Mouse (Mus musculus) ES-CJ7 (cell line): ENCODE data around the gene Gpr142.

Experiments
- DNase-seq: peaks from one replicate; pipeline ENCODE4 v3.0.0; 2011; ENCODE audit warnings: low read depth, low spot score

The Gpr142 gene

DNA sequence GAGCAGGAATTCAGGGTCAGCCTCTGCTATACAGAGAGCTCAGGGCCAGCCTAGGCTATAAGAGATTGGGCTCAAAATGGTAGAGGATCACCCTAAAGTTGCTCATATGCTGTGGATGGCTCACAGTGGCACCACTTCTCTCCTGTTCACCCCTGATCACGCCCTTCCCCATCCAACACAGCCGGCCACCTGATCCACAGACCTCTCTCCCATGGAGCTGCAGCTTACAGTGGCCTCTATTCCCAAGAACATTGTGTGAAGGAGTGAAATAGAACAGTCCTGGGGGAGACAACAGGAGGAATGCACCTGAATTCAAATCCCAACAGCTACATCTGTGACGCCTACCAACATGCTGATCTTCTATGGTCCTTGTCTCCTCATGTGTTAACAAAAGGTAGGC lies at the start of gene Gpr142:
Gene Gpr142, plus strand, starts transcription at position 301 of the 400 bp plus-strand sequence.
- DNase-seq, result no peak

DNA sequence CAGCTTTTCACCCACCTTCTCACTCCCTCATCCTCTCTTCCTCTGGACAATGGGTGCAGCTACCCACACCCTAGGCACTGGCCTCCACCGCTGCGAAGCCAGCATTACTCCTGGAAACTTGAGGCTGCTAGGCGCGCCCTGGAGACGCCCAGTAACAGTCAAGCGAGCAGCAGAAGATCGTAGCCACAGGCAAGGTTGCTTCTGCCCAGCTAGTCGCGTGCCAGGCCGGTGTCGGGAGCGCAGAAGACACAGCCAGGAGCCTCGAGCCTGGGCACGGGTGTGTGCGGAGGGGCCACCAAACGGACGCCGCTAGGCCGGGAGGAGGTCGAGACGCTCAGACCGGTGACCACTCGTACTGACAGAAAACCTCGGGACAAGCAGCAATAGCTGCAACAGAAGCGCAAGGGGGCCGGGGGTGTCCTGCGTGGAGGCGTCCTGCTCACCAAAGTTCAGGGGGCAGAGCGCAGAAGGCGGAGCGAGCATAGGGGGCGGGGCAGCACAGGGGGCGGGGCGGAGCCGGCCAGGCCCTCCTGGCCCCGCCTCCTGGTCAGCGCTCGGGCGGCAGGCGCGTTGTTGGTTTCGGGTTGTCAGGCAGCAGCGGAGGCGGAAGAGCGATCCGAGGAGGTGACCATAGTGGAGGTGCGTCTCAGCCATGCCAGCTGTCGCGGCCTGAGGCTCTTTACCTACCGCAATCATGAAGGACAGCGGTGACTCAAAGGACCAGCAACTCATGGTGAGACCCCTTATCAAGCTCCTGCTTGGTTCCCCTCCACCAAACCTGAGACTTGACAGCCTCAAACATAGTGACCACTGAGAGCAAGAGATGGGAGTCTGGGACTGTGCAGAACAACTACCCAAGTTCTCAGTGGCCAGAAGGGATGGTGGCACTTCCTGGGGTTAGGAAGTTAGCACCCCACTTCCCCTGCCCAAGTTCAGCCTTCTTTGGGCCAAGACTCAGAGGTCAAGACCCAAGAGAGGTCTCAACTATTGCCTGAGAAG lies 33.6 kb upstream of the Gpr142 start, which contains the start of gene Kif19a:
Gene Kif19a, plus strand, starts transcription at position 569 of the 999 bp plus-strand sequence.
- DNase-seq, result peak; percentile 29

DNA sequence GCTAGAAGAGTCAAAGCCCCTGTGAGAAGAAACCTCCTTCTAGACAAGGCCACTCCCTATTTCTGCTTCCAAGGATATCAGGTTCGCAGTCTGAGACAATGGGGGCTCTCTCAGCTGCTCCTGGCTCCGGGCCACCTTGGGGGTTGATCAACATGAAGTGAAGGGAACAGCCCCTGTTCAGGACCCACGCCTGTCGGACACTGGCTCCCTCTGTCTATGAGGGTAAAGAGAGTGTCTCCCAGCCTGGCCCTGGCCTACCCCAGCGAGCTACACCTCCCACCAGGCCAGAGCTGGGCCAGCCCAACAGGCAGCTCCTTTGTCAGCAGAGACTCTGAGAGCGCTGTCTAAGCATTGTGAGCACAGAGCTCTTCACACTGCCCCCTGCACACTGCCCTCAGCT lies 28.8 kb upstream of the Gpr142 start:
- DNase-seq, result no peak

DNA sequence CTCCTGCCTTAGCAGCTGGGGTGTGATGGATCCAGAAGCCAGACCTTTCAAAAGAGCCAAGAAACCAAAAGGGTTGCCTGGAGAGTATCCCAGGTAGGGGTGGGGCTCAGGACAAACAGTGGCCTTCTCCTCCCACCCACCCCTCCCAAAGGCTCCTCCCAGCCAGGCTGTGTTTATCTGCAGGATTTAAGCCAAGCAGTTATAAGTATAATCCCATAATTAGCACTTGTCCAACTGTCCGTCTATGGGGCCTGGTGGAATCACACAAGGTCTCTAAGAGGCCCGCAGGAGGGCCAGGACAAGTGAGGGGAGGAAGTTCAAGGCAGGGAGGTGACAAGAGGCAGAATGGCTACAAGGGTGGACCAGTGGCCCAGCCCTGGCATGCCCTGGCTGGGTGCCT lies 26.8 kb upstream of the Gpr142 start:
- no peak for DNase-seq

DNA sequence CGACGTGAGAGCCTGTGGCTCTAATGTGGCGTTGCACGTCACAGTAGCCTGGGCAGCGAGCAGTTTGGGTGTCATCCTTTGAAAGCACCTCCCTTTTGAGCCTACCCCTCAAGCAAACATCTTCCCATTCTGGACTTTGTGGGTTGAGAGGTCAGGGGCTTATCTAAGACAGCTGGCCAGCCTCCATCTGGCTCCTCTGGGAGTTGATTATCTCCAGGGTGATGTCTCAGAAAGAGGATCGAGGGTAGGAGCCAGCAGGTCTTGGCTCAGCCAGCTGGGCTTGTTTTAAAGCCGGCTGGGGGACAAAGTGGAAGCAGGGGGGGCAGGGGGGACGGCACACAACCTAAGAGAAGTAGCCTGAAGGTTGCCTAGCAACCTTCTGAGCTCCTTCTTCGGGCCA lies 18.6 kb upstream of the Gpr142 start:
- no peak for DNase-seq

DNA sequence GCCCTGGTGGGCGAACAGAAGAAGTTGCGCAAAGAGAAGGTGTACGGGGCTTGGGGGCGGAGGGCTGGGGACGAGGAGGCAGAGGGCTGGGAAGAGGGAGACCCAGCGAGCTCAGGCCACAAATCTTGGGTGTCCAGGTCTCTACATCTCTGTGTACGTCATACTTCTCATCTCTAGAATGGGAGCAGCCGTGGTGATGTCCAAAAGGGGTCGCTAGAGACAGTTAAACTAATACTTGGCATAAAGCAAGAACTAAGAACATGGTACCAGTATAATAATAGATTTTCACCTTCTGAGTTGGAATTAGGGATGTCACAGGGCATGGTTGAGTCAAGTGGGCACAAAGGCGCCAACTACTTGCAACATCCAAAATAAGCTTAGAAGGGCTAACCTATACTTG lies 12.8 kb upstream of the Gpr142 start:
- peak; percentile 63 for DNase-seq

DNA sequence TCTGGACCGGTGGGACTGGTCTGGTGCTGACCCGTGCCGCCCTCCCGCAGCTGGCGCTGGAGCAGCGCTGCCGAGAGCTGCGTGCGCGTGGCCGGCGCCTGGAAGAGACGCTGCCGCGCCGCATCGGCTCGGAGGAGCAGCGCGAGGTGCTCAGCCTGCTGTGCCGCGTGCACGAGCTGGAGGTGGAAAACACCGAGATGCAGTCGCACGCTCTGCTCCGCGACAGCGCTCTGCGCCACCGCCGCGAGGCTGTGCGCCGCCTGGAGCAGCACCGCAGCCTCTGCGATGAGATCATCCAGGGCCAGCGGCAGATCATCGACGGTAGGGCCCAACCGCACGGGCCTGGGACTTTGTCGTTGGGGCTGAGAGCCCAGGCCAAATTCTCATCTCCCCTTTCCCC lies 12.4 kb upstream of the Gpr142 start:
- peak; percentile 53 for DNase-seq

DNA sequence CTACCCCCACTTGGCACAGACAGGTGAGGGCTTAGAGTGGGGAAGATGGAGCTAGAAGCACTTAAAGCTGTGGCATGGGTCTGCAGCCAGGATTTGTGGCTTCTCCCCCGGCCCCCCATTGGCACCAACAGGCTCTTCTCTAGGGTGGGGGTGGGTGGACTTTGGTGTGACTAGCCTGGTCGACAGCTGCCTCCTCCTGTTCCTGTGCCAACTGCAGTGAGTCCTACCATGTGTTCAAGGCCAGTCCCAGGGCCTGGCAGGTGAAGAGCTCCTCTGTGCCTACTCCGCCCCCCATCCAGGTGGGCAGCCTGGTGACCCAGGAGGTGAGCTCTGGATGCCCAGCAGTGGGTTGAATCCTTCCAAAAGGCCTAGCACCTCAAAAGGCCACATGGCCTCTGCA lies 11.1 kb upstream of the Gpr142 start:
- DNase-seq, result no peak

DNA sequence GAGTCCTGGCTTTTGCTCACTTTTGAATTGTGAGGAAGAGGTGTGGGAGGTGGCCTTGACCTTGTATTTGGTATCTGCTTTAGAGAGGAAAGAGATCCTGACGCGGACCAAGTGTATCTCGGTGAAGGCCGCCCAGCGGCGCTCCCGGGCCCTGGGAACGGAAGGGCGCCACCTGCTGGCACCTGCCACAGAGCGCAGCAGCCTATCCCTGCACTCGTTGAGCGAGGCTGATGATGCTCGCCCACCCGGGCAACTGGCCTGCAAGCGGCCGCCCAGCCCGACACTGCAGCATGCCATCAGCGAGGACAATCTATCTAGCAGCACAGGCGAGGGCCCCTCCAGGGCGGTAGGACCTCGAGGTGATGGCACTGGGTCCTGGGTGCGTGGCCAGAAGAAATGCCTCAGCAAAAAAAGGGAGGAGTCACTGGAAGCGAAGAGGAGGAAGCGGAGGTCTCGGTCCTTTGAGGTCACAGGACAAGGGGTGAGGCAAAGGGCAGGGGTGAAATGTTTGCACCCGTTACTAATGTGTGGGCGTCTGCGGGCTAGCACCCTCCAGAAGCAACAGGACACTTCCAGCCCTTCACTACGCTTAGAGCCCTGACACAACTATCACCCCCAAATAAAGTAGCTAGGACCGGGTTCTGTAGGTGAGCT lies 9.5 kb upstream of the Gpr142 start:
- DNase-seq, result peak; percentile 73

DNA sequence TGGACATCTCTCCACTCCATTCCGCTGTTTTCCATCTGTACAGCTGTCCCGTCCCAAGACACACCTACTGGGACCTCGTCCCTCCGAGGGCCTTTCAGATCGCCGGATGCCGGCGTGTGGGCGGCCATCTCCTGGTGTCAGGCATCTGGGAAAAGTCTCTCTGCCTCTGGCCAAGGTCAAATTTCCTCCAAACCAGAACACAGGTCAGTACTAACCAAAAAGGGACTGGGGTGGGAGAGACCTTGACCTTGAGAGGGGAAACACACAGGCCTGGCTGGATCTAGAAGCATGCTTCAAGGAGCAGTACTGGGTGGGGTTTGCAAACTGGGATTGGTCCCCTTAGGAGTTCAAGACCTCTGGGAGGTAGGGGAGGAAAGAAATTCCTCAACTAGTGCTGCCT lies 9.0 kb upstream of the Gpr142 start:
- peak; percentile 80 for DNase-seq

DNA sequence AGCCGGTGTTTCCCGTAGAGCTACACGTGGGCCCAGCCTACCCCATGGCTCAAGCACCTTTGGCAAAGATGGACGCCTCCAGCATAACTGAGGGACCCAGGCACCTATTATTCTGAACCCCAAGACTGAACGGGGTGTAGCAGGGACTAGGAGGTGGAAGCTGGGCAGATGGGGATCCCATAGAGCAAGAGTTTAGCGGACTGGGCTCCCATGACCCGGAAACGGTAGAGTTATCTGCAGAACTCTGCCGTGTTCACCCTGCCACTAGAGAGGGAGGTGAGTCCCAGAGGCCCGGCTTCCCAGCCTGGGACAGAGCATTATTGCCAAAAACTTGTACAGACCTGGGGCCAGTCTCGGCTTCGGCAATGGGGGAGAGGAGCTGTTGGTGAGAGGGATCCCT lies 8.6 kb upstream of the Gpr142 start:
- no peak for DNase-seq

DNA sequence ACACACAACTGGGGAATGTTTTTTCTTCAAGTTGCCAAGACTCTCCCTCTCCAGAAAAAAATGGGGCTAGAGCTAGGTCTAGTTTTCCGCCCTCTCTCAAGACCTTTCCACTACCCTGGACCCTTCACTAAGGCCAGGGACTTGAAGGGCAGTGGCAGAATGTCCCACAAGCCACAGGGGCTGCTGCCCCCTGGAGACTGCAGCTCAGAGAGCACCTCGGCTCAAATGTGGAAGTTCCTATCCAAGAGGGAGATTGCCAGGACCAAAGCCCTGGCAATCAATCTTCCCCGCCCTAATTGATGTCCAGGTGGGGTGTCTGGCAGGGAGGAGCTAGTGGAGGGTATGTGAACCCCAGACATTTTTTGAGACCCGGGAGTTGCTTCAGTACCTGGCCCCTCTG lies 7.9 kb upstream of the Gpr142 start:
- DNase-seq, result peak; percentile 34

DNA sequence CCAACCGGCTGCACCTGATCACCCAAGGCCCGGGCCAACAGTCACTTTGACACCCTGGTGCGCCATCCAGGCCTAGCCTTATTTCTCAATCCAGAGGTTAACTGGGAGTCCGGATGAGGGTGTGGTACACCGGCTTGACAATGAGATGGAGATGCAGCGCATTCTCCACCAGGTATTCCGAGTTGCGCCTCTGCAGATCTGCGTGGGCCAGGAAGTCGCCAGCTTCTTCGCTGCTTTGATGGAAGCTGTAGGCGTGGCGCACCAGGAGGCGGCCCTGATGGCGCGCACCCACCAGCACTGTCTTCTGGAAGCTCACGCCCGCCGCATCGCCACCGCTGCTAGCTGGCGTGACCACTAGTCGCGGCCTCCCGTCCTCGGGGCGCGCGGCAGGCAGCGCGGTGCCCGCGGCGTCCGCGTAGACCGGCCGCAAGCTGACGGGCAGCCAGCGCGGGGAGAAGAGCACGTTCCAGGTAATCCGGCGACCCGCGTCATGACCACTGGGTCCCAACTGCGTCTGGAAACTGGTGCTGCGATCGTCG lies 7.3 kb upstream of the Gpr142 start:
- DNase-seq, result peak; percentile 74

DNA sequence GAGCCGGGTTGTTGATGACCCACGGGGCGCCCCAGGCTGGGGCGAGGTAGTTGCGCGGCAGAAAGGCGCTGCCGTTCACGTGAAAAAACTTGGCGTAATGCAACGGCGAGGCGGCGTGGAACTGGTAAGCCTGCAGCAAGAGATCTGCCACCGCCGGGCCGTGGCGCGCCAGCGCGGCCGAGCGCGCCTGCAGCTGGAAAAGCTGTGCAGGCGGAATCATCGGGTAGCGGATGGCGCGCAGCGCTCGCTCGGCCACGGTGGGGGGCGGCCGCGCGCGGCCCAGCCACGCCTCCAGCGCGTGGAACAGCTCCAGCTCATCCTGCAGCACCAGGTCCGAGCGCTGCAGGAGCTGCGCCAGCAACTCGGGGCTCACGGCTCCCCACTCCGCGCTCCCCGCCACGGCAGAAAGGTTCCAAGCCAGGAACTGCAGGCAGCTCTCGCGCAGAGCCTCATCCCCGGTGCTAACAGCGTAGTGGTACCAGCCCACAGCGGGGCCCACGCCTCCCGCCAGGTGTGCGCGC lies 6.8 kb upstream of the Gpr142 start:
- DNase-seq, result peak; percentile 40

DNA sequence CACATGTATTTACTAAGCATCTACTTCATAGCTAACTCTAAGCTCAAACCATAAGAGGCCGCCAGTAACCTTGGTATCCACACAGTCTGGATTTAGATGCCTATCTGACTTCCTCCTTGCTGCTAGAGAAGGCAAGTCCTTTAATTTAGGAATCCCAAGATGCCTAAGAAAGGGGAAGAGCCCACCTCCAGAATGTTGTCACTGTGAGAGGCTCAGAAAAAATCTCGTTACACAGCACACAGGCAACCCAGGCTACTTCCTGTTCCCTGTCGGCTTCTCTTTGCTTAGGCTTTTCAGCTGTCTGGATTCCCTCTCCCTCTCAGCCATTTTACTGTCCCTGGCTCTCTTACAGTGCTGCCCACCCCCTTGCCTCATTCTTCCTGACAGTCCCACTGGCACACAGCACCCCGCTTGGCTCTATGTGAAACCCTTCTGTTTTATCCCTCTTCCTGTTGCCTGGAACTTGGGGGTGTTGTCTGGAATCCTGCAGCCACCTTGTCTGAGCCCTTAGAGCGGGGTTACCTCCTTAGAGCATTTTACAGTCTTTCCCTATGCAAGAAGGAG lies 5.7 kb upstream of the Gpr142 start:
- DNase-seq, result no peak

DNA sequence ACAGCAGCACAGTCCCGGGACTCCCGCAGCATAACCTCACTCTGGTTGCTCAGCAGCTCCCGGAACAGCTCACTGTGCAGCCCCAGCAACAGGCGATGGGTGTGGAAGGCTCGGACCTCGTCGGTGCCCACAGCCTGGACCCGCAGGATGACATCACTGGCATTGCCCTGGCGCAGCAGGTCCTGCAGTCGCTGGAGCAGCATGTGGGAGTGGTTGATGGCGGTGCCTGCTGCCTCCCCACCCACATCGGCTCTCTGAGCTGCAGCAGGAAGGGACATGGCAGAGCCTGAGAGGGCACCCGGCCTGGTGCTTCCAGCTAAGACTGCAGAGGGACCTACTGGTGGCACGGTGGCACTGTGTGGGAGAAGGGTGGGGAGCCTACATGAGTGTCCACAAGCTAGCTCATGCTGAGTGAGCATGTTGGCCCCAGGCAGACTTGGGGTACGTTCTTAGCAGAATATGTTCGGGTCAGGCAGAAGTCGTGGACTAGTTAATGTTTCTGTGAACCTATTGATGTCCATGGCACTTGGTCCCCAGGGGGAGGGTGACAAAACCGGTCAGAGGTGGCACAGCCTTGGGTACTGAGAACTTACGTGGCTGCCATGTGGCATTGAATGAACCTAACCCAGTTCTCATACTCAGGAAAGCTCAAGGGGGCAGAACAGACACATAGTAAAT lies 4.7 kb upstream of the Gpr142 start:
- no peak for DNase-seq

DNA sequence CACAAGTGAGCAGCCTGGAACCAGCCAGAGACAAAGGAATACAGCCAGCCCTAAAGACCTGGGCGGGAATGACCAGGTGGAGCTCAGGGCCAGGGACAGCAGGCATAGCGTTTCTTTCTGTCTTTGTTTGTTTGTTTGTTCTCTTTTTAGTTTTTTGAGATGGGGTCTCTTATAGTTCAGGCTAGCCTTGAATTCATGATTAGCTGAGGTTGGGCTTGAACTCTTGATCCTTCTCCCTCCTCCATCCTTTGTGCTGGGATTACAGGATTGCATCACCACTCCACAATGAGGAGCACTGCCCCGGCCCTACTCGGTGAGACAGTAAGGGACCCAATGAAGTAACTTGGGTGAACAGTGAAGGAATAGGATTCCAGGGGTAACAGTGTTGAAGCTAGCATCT lies 4.0 kb upstream of the Gpr142 start:
- DNase-seq, result no peak

DNA sequence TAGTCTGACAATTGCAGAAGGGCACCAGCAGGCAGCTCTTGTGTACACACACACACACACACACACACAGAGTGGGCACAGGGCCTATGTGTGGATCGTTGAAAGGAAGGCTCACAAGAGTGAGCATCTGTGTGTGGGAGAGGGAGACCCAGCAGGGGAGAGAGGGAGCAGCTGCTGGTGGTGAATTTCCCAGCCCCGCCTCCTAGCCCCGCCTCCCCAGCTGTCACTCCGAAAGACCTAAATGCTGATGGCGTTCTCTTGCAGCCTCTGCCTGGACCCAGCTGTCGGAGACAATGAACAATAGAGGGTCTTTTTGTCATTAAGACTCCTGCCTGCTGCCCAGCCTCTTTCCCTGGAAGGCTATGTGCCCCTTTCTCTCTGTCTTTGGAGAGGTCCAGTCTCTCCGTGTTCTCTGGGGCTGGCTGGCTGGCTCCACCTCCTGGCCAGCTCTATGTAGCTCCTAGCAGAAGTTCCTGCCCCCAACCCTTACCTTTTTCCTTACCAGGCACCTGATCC lies 3.4 kb upstream of the Gpr142 start:
- peak; percentile 52 for DNase-seq

DNA sequence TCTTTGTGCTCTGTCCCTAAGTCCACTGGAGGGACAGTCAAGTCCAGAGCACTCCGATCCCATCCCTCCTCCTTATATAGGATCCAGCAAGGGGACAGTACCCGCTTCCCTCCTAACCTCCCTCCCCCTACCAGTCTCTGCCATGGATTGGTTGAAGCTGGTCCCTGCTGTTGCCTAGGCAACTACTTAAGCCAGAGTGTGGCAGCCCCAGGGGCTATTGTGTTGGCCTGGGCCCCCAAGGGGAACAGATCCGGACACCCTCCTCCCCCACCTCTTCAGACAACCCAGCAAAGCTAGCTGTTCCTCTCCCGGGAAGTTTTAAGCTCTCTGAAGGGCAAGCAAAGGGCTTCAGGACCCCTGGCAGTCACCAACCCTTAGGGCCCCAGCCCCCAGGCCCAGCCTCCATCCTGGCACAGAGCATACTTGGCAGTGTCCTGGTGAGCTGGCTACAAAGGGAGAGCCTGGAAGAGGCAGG lies 2.8 kb upstream of the Gpr142 start, which contains the start of gene Btbd17:
Gene Btbd17, minus strand, starts transcription at position 98 of the 475 bp plus-strand sequence.
- DNase-seq, result peak; percentile 42

DNA sequence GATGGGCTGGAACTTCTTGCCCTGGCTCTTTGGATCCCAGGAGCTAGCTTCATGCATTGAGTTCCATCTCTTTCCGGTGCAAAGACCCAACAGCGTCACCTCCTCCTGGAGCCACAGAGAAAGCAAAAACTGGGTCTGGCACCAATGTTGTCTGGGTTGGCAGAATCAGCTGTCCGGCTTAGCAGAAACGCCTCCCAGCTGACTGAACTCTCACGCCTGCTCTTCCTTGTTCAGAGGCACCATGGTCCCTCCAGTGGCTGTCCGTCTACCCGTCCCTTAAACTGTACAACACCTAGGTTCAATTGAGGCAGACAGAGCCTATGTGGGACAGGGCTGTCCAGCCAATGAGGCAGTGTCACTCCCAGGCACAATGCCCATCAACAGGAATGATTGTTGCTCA lies 1.5 kb upstream of the Gpr142 start:
- no peak for DNase-seq

DNA sequence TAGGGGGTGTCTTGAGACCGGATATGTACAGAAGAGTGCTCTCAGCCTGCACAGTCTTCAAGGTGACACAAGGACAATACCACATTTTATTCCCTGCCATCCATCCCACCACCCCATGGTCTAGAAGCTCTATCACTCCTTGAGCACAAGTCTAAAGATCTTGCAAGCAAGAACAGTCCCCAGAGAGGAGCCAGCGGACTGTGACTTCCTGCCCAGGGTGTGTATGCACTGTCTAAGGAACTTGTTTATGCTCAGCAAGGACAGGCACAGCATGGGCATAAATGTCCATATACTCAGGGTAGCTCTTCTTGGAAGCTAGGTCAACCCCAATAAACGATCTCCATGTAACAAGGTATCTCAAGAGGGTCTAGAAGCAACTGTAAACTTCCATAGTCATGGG lies 743 bp upstream of the Gpr142 start:
- no peak for DNase-seq
